Mouse (Mus musculus) testis, adult 2 months (tissue): ENCODE data around the gene 3110082J24Rik.

Experiments used
- CTCF ChIP-seq: fragments of 200-500 bp; IDR thresholded peaks from 2 replicates; pipeline ENCODE4 v1.5.1; 2012; ENCODE audit warnings: low read depth, mild to moderate bottlenecking, inconsistent platforms, low read length, moderate library complexity; ENCODE audit not compliant: control insufficient read depth, insufficient read depth, insufficient replicate concordance
- POLR2A ChIP-seq: fragments of 200-500 bp; IDR thresholded peaks from 2 replicates; pipeline ENCODE4 v1.6.1; 2012; ENCODE audit warnings: low read depth, mild to moderate bottlenecking, inconsistent platforms, low read length, moderate library complexity; ENCODE audit not compliant: control insufficient read depth

DNA sequence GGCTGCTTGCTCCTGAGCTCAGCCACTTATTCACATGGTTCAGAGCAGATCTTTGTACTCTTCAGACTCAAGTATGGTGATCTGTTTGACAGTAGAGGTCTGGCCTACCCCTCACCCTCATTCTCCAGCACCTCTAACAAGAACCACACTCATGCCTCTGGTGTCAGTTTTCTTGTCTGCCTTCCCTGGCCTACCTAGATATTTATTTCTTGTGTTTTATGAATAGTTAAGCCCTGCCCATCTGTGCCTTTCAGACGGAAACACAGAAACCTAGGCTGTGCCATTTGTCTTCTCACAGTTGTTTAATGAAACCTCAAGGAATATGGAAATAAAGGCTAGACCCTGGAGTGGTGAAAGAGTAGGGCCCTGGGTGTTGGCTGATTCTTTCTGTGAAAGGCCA, 12.1 kb upstream of the 3110082J24Rik start:
- no peak for TF ChIP-seq CTCF
- TF ChIP-seq POLR2A, result no peak
